Mouse (Mus musculus): ENCODE measurements around the gene Tubg2.

- TF ChIP-seq MAFK (IDR thresholded peaks at IDR 0.05; ENCODE audit: insufficient read depth, low read depth, low read length) (no peak), HCFC1 (IDR thresholded peaks at IDR 0.05; ENCODE audit: borderline replicate concordance, insufficient read depth, low read length) (no peak)
Observed at GRCm38 (mm10) chr11:101152825-101153224, 2.9 kb upstream of the Tubg2 start.

Data from ES-E14 (cell line).